Mouse (Mus musculus): ENCODE data around the gene Ryr1.
"Not testable (repeated sequence)": the region's sequence is repeated elsewhere in the genome, so short reads cannot be mapped to it uniquely, and the experiment has no call there.

Gene Ryr1

DNA sequence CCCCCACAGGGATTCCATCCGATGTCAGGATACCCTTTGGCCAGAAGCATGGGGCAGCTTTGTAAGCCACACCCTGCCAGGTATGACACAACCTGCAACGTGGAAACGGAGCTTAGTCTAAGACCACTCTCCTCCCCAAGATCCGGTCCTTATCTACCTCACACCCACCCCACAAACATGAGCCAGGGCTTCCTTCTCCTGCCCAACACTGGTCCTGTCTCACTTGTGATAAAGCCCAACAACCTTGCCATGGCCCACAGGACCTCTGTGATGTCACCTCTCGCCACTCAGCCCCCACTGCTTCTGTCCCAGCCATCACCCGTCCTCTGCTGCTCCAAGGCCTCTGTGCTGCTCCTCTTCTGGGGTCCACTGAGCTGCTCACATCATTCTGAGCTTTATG, 49.8 kb downstream of the Ryr1 start:
- no peak for DNase-seq

DNA sequence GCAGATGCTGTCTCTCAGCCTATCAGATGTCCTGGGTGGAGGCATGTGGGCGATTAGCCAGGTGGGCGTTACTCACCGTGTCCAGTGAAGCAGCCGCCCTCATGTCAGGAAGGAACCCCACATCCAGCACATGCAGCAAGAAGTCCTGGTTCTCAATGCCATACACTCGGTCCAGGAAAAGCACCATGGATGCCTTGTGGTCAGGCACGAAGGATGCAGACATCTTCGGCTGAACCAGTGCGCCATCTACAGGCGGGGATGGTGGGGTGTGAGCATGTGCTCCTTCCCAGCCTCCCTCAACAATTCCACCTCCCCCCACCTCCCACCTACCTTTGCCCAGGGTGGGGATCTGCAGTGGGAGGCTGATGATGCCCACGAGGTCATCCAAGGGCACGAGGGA, 52.3 kb downstream of the Ryr1 start:
- DNase-seq = peak; percentile 50

DNA sequence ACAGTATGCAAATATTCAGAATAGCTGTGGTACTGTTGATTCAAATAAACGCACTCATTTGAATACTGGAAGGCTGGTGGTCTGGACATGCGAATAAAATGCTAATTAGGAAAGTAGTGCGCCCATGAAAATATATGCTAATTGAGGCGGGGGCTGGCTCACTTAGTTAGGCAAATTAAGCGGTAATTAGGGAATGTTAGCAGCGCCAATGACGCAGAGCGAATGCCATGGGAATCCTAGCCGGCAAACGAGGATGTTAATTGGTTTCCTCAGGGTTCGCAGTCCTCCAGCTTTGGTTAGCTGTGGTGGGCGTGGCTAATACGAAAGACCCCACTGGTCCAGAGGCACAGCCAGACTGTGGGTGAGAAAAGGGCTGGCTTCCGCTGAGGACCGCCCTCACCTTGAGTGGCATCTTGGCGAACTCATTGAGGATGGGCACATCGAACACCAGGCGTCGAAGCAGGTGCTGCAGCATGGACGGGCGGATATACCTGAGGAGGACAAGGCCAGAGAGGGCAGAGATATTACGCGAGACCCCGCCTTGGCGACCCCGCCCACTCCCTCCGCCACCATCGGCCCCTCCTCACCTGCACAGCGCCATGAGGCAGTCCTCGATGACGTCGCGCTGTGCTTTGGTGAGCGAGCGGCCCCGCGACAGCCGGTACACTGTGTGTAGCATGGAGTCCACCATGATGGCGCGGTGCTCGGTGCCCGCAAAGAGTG, 53.6 kb downstream of the Ryr1 start:
- DNase-seq = no peak

DNA sequence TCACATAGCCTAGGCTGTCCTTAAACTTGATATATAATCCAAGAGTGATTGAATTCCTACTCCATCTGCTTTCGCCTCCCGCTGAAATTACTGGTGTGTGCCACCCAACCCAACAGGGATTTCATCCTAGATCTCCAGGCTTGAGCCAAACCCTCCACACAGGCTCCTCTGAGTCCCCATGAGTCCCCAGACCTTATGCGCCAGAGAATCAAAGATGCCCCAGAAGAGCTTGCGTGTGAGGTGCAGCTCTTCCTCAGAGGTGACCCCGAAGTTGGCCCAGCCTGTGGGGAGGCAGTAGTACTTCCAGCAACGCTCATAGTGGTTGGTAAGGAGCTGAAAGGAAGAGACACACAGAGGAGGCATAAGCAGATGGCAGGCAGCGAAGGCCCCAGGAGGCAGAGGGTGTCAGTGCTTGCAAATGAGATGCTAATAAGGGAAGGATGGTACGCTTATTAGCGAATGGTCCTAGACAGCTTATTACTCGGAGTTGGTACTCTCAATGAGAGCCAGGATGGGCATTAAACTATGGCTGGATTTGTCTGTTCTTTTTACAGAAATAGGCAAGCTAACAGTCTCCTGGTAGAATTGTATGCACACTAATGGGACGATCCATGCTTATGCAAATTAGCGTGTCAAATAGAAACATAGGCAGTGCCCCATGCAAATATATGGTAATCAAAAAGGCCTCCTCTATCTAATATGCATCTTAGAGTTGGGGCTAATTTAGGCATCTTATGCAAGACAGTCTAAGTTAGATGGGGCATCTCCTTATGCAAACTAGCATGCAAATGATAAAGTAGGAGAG, 54.4 kb downstream of the Ryr1 start:
- no peak for DNase-seq

DNA sequence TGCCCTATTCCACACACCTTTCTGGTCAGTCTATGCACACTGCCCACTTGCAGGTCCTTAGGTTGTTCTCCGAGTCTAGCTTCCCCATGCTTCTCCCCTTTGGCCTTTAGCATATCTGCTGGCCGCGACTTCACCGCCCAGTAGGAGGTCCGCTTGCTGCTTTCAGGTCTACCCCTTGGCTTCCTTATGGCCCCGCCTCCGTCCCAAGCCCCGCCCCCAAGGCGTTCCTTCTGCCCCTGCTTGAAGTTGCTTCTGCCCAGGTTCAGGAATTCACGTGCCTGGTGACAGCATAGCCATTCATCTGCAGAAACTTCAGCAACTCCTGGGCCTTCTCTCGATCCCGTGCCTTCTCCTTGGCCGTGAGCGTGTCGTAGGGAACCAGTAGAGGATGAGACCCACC, 57.2 kb downstream of the Ryr1 start:
- DNase-seq = peak; percentile 72

DNA sequence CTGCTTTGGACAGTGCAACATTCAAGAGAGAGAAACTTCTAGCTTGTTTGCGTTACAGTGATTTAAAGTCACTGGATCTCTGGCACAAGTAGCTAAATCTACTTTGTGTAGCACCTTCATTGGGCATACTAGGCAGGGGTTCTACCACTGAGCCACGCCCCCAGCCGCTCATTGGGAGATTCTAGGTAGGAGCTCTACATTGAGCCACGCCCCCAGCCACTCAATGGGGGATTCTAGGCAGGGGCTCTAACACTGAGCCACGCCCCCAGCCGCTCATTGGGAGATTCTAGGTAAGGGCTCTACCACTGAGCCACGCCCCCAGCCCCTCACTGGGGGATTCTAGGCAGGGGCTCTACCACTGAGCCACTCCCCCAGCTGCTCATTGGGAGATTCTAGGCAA, 61.5 kb downstream of the Ryr1 start:
- not testable (repeated sequence) for DNase-seq

DNA sequence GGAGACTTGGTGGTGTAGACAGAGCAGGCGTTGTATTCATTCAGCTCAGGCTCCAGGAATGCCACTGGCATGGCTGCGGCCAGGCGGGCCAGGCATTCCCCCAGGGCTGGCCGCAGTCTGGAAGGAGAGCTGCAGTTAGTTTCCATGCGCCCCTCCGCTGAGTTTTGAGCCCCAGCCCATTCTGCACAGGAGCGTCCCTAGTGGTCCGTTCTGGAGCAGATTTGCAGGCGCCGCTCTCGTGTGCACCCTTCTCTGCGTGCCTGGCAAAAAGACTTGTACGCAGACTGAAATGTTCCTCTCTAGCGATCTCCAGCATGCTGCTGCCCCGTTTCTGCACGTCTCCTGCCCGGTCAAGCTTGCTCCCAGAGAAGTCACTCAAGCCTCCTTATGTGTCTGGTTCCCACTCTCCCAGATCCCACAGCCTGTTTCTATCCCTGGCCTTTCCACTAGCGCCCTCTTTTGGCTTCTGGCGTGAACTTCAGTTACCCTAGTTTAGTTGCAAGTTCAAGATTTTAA, 63.4 kb downstream of the Ryr1 start:
- peak; percentile 53 for DNase-seq

DNA sequence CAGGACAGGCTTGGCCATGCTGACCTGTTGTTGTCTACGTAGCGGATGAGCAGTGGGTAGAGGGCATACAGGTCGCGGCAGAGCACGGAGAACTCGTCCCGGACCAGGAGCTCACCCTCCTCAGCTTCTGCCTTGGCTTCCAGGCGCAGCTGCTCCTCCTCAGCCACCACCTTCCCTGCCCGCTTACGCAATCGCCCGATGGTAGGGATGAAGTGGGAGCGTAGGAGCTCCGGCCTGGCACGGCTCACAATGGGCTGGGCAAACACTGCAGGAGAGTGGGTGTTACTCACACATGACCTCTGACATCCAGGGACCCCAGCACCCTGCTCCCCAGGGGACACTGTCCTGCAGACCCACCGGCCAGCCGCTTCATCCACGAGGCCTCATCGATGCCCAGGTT, 65.5 kb downstream of the Ryr1 start:
- DNase-seq = peak; percentile 82

DNA sequence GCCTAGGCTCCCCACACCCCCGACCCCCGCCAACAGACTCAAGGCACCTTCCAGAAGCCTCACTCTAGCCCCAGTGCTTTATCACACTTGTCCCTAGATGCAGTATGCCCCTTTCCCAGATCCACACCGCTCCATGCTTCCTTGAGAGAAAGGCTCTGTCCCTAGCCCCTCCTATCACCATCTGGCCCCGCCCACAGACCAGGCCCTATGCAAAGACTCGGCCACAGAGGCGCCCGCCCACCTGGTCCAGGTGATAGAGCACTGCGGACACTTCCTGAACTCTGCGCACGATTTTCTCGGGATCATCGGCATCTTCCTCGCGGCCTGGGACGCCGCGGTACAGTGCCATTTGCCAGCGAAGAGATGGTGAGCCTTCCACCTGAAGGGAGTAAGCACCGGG, 72.2 kb downstream of the Ryr1 start:
- DNase-seq = peak; percentile 29

DNA sequence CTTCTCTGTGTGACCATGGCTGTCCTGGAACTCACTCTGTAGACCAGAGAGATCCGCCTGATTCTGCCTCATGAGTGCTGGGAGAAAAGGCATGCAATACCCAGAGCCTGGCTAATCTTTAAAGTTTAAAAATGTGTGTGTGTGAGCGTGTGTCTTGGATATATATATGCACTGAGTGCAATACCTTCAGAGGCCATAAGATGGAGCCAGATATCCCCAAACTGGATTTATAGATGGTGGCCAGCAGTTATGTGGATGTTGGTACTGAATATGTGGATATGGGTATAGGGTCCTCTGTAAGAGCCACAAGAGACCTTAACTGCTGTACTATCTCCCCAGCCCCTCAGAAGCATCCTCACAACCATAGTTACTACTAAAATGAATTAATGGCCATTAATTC, 74.2 kb downstream of the Ryr1 start:
- DNase-seq = peak; percentile 74

DNA sequence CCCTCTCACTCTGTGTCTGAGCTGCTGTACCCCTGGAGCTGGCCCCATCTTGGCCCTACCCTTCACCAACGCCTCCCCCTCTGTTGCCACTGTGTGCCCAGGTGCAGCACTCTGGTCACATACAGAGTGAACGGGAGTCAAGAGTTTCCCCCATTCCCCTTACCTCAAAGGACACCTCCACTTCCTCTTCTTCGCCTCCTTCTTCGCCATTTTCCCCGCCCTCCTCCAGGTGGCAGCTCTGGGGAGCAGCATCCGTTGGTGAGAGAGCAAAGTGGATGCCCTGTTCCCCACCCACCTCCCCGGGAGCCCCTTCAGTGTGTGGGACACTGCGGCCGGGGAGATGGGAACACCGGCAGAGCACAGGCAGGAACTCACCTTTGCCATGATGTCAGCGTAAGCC, 76.4 kb downstream of the Ryr1 start:
- DNase-seq = no peak

DNA sequence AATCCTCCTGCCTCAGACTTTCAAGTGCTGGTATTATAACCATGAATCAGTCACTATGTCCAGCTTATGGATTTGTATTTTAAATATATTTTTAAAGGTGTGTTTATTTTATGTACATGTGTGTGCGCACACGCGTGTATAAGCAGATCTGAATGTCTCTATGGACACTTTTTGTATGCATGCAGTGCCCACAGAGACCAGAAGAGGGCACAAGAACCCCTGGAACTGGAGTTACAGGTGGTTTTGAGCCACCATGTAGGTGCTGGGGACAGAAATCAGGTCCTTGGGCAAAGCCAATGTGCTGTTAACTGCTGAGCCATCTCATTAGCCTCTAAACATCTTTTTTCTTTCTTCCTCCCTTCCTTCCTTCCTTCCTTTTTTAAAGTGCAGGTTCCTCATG, 76.9 kb downstream of the Ryr1 start:
- no peak for DNase-seq

DNA sequence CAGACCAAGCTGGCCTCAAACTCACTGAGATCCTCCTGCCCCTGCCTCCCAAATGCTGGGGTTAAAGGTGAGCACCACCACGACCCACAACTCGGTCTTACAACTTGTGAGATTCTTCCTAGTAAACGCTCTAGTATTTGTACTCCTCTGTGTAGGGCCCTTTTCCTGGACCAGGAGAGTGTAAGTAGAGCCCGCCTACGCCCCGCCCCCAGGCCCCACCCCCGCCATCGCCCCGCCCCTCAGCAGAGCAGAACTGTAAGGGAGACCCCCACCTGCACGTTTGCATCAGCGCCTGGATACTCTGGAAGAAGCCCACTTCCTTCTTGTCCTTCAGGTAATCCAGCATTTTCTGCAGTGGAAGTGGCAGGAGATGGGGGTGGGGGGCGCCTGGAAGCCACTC, 78.4 kb downstream of the Ryr1 start:
- no peak for DNase-seq

DNA sequence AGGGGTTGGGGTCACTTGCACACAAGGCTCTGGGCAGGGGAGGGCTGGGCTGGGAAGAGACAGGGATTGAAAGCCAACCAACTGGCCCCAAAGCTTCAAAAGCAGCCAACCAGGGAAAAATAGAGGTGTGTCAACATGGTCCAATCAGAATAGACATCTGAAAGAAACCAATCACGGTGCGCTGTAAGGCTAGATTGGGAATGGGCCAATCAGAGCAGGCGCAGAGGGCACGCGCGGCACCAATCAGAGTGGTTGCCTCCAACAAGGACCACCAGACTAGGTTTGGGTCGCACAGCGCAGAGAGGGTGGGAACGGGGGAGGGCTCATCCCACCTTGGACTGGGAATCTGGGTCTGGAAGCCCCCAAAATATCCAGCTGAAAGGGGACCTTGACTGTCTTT, 80.7 kb downstream of the Ryr1 start:
- DNase-seq = no peak

DNA sequence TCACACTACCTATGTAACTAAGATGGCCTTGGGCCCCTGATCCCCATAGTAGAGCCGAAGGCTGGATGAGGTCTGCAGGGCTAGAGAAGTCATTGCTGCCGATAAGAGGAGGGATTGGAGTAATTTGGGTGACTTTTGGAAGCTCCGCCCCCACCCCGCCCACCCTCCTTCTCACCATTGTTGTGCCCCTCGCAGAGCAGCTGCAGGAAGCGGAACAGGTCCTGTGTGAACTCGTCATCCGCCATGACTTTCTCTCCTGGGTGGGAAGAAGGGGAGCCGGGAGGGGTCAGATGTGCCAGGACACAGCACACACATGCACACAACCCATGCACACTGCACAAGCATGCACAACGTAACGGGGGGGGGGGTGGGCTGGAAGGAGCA, 81.3 kb downstream of the Ryr1 start:
- DNase-seq = no peak

DNA sequence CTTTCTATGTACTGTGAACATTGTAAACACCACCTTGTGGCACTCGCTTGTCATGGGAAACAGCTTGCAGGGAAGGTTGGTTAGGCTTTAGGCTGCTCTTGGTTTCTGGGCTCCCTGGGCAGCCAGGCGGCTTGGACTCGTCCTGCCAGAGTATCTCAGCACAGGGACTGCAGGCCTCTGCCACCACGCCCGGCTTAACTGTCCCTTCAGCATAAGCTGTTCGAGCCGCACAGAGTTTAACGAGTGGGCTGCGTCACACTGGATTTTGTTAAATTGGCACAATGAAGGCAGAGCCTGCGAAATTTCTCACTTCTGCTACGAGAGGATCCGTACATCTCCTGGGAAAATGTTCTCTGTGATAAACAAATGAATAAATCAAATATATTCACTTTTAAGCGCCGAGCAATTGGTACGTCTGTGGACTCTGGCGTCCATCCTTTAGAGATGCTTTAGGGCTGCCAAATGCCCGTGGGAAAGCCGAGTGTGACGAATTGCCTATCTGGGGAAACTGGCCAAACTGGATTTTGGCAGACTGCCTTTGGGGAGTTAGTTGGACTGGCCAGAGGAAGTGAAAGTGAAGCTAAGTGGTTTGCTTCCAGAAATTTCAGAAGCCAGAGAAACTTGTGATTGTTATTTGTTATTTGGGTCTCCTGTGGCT, 81.8 kb downstream of the Ryr1 start:
- DNase-seq = peak; percentile 80

DNA sequence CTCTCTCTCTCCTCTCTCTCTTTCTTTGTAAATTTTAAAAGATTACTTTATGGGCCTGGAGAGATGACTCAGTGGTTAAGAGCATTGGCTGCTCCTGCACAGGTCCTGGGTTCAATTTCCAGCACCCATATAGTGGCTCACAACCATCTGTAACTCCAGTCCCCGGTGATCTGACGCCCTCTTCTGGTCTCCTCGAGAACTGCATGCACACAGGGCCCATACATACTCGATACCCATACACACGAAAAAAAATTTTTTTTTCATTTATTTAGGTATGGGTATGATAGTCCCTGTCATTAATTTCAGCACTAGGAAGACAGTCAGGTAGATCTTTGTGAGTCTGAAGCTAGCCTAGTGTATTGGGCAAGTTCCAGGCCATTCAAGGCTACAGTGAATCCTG, 83.8 kb downstream of the Ryr1 start:
- DNase-seq = no peak

DNA sequence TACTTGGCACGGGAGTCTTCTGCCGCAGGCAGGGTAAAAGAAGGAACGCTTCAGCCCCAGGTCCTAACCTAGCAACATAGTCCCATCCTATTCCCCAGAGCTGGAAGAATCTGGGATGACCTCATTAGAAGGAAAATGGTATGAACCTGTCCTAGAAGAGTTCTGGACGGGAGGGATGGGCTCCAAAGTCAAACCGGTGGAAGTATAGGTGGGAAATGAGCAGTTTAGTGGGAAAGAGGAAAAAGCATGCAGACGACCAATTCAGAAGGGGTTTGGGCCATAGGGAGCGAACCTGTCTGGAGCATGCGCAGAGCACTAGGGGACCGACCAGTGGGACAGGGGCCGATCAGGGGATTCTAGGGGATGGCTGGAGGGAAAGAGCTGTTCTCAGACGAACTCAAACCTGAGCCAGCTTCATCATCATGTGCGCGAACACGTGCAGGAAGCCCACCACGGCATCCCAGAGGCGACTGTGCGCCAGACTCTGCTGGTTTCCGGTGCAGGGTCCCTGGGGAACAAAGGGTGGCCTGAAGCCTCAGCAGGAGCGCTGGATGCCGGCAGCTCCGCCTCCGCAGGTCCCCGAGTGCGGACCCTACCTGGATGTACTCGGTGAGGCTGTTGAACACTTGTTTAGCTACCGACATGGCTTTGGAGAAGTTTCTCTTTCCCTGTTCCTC, 84.9 kb downstream of the Ryr1 start:
- DNase-seq = peak; percentile 12

DNA sequence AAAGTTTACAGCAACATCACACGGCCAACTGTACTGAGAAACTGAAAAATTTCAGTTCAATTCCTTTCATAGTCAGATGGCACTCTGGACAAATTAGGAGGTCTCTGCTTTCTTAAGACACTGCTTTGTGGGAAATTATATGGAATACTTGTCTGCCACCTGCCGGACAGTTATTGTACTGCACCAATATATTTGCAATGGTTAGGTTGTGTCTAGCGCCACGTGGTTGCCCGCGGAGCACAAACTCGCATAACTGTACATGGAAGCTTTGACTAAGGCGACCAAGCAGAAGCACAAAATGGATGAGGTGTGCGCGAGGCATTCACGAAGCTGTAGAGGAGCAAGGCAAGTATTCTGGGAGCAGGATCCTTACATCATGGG, 85.4 kb downstream of the Ryr1 start:
- DNase-seq = peak; percentile 97

DNA sequence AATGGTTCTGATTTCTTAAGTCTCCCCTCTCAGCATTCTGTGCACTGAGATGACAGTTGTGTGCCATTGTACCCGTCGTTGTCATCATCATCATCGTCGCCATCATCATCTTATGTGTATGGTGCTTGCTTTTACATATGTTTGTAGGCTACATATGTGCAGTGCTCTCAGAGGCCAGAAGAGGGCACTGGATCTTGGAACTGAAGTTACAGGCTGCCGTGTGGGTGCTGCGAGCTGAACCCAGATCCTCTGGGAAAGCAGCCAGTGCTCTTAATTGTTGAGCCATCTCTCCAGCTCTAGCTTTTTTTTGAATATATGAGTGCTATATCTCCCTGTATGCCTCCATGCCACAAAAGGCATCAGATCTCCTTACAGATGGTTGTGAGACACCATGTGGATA, 87.7 kb downstream of the Ryr1 start:
- peak; percentile 14 for DNase-seq

DNA sequence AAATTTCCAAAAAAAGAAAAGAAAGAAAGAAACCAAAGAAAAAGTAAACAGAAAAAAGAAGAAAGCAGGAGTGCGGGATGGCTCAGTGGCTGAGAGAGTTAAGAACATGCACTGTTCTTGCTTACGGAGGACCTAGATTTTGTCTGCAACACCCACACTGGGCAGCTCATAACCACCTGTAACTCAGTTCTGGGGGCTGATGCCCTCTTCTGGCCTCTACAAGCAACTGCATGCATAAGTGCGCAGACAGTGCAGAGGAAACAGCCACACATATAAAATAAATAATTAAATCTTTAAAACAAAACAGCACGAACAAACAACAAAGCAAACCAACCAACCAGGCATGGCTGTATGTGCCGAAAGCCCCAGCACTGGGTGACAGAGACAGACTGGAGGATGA, 92.3 kb downstream of the Ryr1 start:
- DNase-seq = no peak

DNA sequence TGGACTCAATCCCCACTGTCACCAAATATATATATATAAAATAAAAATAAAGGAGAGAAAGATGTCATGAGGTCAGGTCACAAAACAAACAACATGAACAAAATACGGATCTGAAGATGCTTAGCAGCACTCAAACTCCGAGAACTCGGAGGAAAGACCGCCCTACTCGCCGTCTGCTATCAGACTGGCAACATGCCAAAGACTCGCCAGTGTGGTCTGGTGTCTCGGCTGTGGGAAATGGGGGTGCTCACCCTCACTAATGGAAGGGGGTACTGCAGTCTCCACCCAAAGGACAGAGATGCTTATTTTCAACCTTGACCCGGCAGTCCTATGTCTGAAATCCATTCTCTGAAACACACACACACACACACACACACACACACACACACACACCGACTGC, 93.3 kb downstream of the Ryr1 start:
- DNase-seq = no peak

Measured in lung, postnatal 36 days (tissue).